Mouse (Mus musculus) mouse embryonic stem cell (cell line): ENCODE measurements around the gene Cask.
"Not testable (repeated sequence)": the region's sequence is repeated elsewhere in the genome, so short reads cannot be mapped to it uniquely, and the experiment has no call there.

Experiments used
- in situ Hi-C, 2 experiments: fragments of 300-500 bp; cut with MboI; formaldehyde crosslinking; loops; 1 replicate in 1 of 2; 3 replicates in 1 of 2; pipeline ENCODE4 v1.14.3; 2019 to 2020; ENCODE audit warnings: low sequenced_read_pairs in 2 of 2, low pct_unique_long_range_greater_than_20kb in 1 of 2, mixed read lengths in 1 of 2; ENCODE audit not compliant: unreplicated experiment in 1 of 2

Cask gene

GRCm38 (mm10) chrX:13851285-13851684 is at the start of gene Cask:
Gene Cask, minus strand, starts transcription at chrX:13851367.
- in situ Hi-C loops = no loop called here

GRCm38 (mm10) chrX:13889976-13890375 is 38.8 kb upstream of the Cask start:
- in situ Hi-C loops = no loop called here

- in situ Hi-C loops = no loop called here
These were observed 33.2 kb upstream of the Cask start for GRCm38 (mm10) chrX:13884348-13884747.

- in situ Hi-C loops = no loop called here
These were observed 30.8 kb upstream of the Cask start for GRCm38 (mm10) chrX:13881969-13882368.

- in situ Hi-C loops = no loop called here
These were observed 9.0 kb upstream of the Cask start for GRCm38 (mm10) chrX:13860145-13860544.

GRCm38 (mm10) chrX:13859051-13859450 is 7.9 kb upstream of the Cask start:
- in situ Hi-C loops = no loop called here

GRCm38 (mm10) chrX:13848473-13848872 is 2.7 kb downstream of the Cask start:
- in situ Hi-C loops = no loop called here

- in situ Hi-C loops = no loop called here
These were observed 3.7 kb downstream of the Cask start for GRCm38 (mm10) chrX:13847502-13847851.

- in situ Hi-C loops = no loop called here
These were observed 4.3 kb downstream of the Cask start for GRCm38 (mm10) chrX:13846653-13847501.

- in situ Hi-C loops = no loop called here
These were observed 5.1 kb downstream of the Cask start for GRCm38 (mm10) chrX:13845858-13846652.

GRCm38 (mm10) chrX:13845141-13845857 is 5.9 kb downstream of the Cask start:
- in situ Hi-C loops = no loop called here

- in situ Hi-C loops = no loop called here
These were observed 28.4 kb downstream of the Cask start for GRCm38 (mm10) chrX:13822792-13823191.

- in situ Hi-C loops = no loop called here
These were observed 52.4 kb downstream of the Cask start for GRCm38 (mm10) chrX:13798754-13799153.

GRCm38 (mm10) chrX:13765672-13766071 is 85.5 kb downstream of the Cask start:
- in situ Hi-C loops = no loop called here

- in situ Hi-C loops = no loop called here
These were observed 86.1 kb downstream of the Cask start for GRCm38 (mm10) chrX:13765024-13765423.

- in situ Hi-C loops = no loop called here
These were observed 93.7 kb downstream of the Cask start for GRCm38 (mm10) chrX:13757279-13758005.

- in situ Hi-C loops = no loop called here
These were observed 110.1 kb downstream of the Cask start for GRCm38 (mm10) chrX:13741110-13741509.

- in situ Hi-C loops = not testable (repeated sequence)
These were observed 120.4 kb downstream of the Cask start for GRCm38 (mm10) chrX:13730785-13731184.
